Mouse (Mus musculus) brain, embryonic 14.5 days (tissue): ENCODE data around the gene Muc3. TPM values are rescaled to one million over a fixed set of nuclear protein-coding genes. Genes with fewer than 3 reads are reported as not detected.

Experiments
- DNase-seq: peaks from one replicate; pipeline ENCODE4 v3.0.0-alpha.2; 2011; ENCODE audit warnings: low read depth
- CTCF ChIP-seq: fragments of 200-500 bp; IDR thresholded peaks from 2 replicates; pipeline ENCODE4 v1.5.1; 2012; ENCODE audit warnings: inconsistent platforms, mild to moderate bottlenecking, moderate library complexity, borderline replicate concordance; ENCODE audit not compliant: insufficient read depth, insufficient read length; ENCODE audit errors: extremely low read depth
- POLR2A ChIP-seq: fragments of 200-500 bp; IDR thresholded peaks from 2 replicates; pipeline ENCODE4 v1.6.1; 2012; ENCODE audit warnings: mild to moderate bottlenecking, inconsistent platforms, borderline replicate concordance; ENCODE audit not compliant: poor library complexity, insufficient read depth, insufficient read length, severe bottlenecking; ENCODE audit errors: extremely low read depth
- polyA plus RNA-seq: library from polyadenylated mRNA; depleted of rRNA; stranded (reverse); fragments of >200 nt; gene quantifications from 2 replicates; pipeline ENCODE4 v1.2.3, GENCODE M21; 2012

Muc3 gene
- polyA plus RNA-seq, 1 experiment = 0.05 TPM

- TF ChIP-seq POLR2A (no peak), CTCF (no peak)
- DNase-seq = no peak
Observed at GRCm38 (mm10) chr5:137166012-137166411, 16.9 kb upstream of the Muc3 start.

GRCm38 (mm10) chr5:137161853-137162252 lies 12.7 kb upstream of the Muc3 start:
- no peak for DNase-seq
- TF ChIP-seq POLR2A (no peak), CTCF (no peak)

DNA sequence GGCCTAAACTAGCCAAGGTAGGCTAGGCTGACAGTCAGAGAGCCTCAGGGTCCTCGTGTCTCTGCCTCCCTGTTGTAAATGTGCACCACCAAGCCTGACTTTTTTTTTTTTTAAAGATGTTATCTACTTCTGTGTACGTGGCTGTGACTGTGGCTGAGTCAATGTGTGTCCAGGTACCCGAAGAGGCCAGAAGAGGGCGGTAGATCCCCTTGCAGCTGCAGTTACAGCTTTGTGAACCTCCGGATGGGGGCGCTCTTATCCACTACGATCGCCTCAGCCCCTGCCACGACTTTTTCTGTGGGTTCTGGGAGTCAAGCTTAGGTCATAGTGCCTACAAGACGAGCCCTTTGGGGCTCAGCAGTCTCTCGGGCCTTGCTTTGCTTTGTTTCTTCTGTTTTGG lies 10.3 kb upstream of the Muc3 start:
- TF ChIP-seq CTCF (peak; percentile 38; the same call in 1 of the 2 replicates), POLR2A (no peak)
- no peak for DNase-seq

- TF ChIP-seq POLR2A = no peak
- TF ChIP-seq CTCF = no peak
- no peak for DNase-seq
Observed at GRCm38 (mm10) chr5:137153289-137153688, 4.2 kb upstream of the Muc3 start.

GRCm38 (mm10) chr5:137152623-137153022 lies 3.5 kb upstream of the Muc3 start:
- TF ChIP-seq CTCF = no peak
- TF ChIP-seq POLR2A = no peak
- DNase-seq = peak; percentile 18

DNA sequence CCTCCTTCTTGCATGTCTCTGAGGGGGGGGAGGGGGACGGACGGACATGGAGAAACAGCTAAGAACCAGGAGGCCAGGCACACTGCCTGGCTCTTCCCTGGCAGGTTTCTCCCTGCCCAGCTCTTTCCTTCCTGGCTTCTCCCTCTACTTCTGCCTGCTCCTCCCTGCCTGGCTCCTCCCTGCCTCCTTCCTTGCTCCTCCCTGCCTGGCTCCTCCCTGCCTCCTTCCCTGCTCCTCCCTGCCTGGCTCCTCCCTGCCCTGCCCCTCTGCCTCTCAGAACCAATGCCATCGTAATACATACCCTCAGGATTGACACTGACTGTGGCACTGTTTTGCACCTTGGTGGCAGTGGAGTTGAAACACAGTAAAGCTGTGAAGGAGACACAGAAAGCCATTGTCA lies 8.3 kb downstream of the Muc3 start:
- TF ChIP-seq POLR2A (no peak), CTCF (no peak)
- DNase-seq = no peak

GRCm38 (mm10) chr5:137138977-137139376 lies 10.1 kb downstream of the Muc3 start:
- TF ChIP-seq CTCF = no peak
- TF ChIP-seq POLR2A = no peak
- DNase-seq = no peak

- no peak for TF ChIP-seq CTCF
- TF ChIP-seq POLR2A = no peak
- DNase-seq = no peak
Observed at GRCm38 (mm10) chr5:137134959-137135358, 14.2 kb downstream of the Muc3 start.

DNA sequence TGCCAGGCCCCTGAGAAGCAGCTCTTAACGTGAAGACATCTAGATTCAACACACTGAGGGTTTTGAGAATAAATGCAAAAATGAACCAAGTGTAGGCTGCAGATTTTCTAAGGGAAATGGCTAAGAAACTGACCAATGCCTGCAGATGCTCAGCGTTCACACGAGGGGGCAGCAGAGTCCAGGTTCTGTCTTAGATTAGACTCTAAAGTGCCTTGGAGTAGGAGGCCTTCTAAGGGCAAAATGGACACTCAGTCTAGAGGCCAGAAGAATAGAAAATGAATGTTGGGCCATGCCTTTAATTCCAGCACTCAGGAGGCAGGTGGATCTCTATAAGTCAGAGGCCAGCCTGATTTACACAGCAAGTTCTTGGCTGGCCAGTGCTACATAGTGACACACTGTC lies 17.6 kb downstream of the Muc3 start:
- TF ChIP-seq CTCF (peak; percentile 85), POLR2A (no peak)
- DNase-seq = peak; percentile 80

DNA sequence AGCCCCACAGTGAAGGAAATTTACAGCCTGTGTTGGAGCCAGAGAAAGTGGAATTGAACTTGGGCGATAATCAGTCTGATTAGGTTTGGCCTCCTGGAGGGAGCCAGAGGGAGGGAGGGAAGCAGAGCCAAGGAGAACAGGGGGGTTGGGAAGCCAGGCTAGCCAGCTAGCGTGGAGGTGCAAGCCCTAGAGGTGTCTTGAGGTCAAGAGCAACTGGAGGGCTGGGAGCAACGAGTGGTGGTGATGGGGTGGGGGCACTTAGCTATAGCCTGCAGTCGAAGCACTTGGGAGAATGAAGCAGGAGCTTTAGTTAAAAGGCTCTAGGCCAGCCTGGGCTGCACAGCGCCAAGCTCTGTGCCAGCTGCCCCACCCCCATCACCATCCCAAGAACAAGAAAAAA lies 19.8 kb downstream of the Muc3 start:
- TF ChIP-seq POLR2A (no peak), CTCF (no peak)
- DNase-seq = no peak

DNA sequence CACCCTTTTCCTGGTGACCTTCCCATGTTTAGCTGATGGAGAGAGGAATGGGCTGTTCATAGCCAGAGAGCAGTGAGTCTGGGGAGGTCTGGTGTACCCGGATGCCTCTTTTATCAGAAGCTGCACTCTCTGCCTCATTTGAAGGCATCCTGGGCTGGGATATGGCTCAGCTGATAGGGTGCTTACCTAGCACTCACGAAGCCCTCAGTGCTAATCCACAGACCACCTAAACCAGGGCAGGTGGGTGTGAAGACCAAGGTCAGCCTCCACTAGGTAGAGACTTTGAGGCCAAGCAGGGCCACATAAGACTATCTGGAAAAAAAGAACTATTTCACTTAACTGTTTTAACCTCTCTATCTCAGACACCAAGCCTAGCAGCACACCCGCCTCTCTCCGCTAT lies 25.6 kb downstream of the Muc3 start:
- DNase-seq = no peak
- no peak for TF ChIP-seq POLR2A
- no peak for TF ChIP-seq CTCF

- peak; percentile 79; the same call in 1 of the 2 replicates for TF ChIP-seq CTCF
- no peak for TF ChIP-seq POLR2A
- DNase-seq = peak; percentile 93
Observed at GRCm38 (mm10) chr5:137122686-137123193, 26.4 kb downstream of the Muc3 start.
